Mouse (Mus musculus) heart, embryonic 14.5 days (tissue): ENCODE measurements at regions not wholly inside any gene's neighbourhood (a gene's known extent, or its start where the extent isn't known, plus 50 kb on each side); places are given as distances from the start of the nearest gene placed in this dataset.

Experiments used
- ATAC-seq: fragments of 200-750 bp; cut with Nextera tagmentation; 2 replicates; pipeline ENCODE4 v1.8.0; 2017; ENCODE audit warnings: low read depth, moderate TSS enrichment; ENCODE audit not compliant: insufficient number of reproducible peaks, insufficient read depth, low FRiP score
- H3K27ac ChIP-seq, 2 experiments: fragments of 200-500 bp in 1 of 2; fragments of 300-500 bp in 1 of 2; sonication (generic) in 1 of 2; replicated peaks in 1 of 2; 2 replicates each; pipeline ENCODE4 v1.5.1; 2012 to 2014; ENCODE audit warnings: low read depth in 2 of 2, low read length in 2 of 2, control low read depth in 1 of 2, mild to moderate bottlenecking in 1 of 2, mixed read lengths in 1 of 2; ENCODE audit not compliant: control insufficient read depth in 1 of 2, insufficient read depth in 1 of 2
- H3K27me3 ChIP-seq: fragments of 300-500 bp; sonication (generic); 2 replicates; pipeline ENCODE4 v1.6.1; 2014; ENCODE audit warnings: mild to moderate bottlenecking, low read length, control low read depth; ENCODE audit not compliant: control insufficient read depth, insufficient read depth
- H3K36me3 ChIP-seq: fragments of 300-500 bp; sonication (generic); 2 replicates; pipeline ENCODE4 v1.6.1; 2014; ENCODE audit warnings: mild to moderate bottlenecking, control low read depth, low read length, mixed read lengths; ENCODE audit not compliant: control insufficient read depth, insufficient read depth
- H3K4me1 ChIP-seq, 2 experiments: fragments of 200-500 bp in 1 of 2; fragments of 300-500 bp in 1 of 2; sonication (generic) in 1 of 2; 2 replicates each; pipeline ENCODE4 v1.6.1; 2012 to 2014; ENCODE audit warnings: low read length in 2 of 2, control low read depth in 1 of 2, mixed read lengths in 1 of 2; ENCODE audit not compliant: control insufficient read depth in 2 of 2, insufficient read depth in 2 of 2
- H3K4me2 ChIP-seq: fragments of 300-500 bp; sonication (generic); 2 replicates; pipeline ENCODE4 v1.6.1; 2014; ENCODE audit warnings: mild to moderate bottlenecking, low read length
- H3K4me3 ChIP-seq, 2 experiments: fragments of 200-500 bp in 1 of 2; fragments of 300-500 bp in 1 of 2; sonication (generic) in 1 of 2; 2 replicates each; pipeline ENCODE4 v1.5.1; 2012 to 2014; ENCODE audit warnings: low read length in 2 of 2, mild to moderate bottlenecking in 2 of 2, control low read depth in 1 of 2, low read depth in 1 of 2, moderate library complexity in 1 of 2; ENCODE audit not compliant: control insufficient read depth in 1 of 2, insufficient read depth in 1 of 2
- H3K9ac ChIP-seq: fragments of 300-500 bp; sonication (generic); 2 replicates; pipeline ENCODE4 v1.6.1; 2014; ENCODE audit warnings: mild to moderate bottlenecking, low read length
- H3K9me3 ChIP-seq: fragments of 300-500 bp; sonication (generic); 2 replicates; pipeline ENCODE4 v1.6.1; 2016; ENCODE audit warnings: low read length, control low read depth; ENCODE audit not compliant: control insufficient read depth
- WGBS: fragments of 180-500 bp; shearing (Covaris S2); extraction: QIAGEN DNeasy Blood & Tissue Kit; methylation state at CpG from one replicate; pipeline ENCODE4 v1.1.7; 2014; 5-methylcytosine and 5-hydroxymethylcytosine counted together

- 68% methylated on average over 4 of the region's 4 CpGs for WGBS
- no peaks in the 10 kb centered on the region for H3K27me3 ChIP-seq
- H3K27ac ChIP-seq: no peak overlapping the region
- no peaks in the 10 kb centered on the region for H3K36me3 ChIP-seq
- no peak overlapping the region for H3K9ac ChIP-seq
- no peaks in the 10 kb centered on the region for H3K4me1 ChIP-seq
- ATAC-seq: no peak
- no peak overlapping the region for H3K4me3 ChIP-seq
- no peaks in the 10 kb centered on the region for H3K9me3 ChIP-seq
- no peak overlapping the region for H3K4me2 ChIP-seq
These were observed 82.2 kb downstream of the Tnfsf11 start for GRCm38 (mm10) chr14:78225677-78226076.

DNA sequence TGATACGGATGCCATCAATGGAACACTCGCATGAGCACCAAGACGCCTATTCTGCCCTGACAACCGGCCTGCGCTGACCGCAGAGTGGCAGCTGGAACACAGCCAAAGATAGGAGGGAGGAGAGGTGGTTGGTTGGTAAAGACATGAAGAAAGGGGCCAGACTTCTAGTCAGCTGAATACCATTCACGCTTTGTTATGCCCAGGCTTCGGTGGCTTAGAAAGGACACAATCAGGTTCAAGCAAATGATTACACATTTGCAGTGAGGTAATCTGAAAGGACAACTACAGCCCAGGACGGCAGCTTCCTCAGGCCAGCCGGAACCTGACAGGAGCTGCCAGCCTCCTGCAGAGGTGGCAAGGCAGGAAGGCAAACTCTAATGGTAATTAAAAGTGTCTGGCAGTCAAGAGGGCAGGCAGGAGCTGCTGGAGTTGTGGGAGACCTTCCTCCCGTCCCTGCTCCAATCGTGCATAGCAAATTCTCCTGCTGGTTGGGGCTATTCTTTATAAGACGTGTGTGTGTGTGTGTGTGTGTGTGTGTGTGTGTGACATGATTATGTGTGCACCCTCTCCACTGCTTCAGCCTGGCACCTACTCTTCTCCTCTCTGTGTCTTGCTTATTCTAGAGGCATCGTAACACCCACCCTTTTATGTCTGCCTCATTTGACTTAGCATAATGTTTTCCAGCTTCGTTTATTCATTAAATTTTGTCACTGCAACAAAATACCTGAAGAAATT, 91.4 kb downstream of the Tnfsf11 start:
- 23% methylated on average over 15 of the region's 15 CpGs for WGBS
- H3K9me3 ChIP-seq: no peaks in the 10 kb centered on the region
- 0 out of 2 replicates have a peak, but pooled peaks have one; percentile 21 for ATAC-seq
- H3K4me3 ChIP-seq: peak overlapping the region; percentile 13 to 14; a peak in 2 of 4 replicates
- H3K27me3 ChIP-seq: no peaks in the 10 kb centered on the region
- H3K27ac ChIP-seq: peak overlapping the region; percentile 61 to 78; a peak in 3 of 4 replicates
- H3K9ac ChIP-seq: peak overlapping the region; percentile 56
- no peaks in the 10 kb centered on the region for H3K36me3 ChIP-seq
- peak overlapping the region; percentile 54 for H3K4me2 ChIP-seq
- H3K4me1 ChIP-seq: peaks cover 10 to 14% of the 10 kb centered on the region in 2 experiments

- no peak for ATAC-seq
These were observed 92.4 kb downstream of the Tnfsf11 start for GRCm38 (mm10) chr14:78215491-78215890.

GRCm38 (mm10) chr14:78204566-78204863, 103.3 kb downstream of the Tnfsf11 start:
- 93% methylated on average over 4 of the region's 4 CpGs for WGBS
- Histone ChIP-seq H3K4me1 (no peaks in the 10 kb centered on the region), H3K36me3 (no peaks in the 10 kb centered on the region), H3K27ac (no peak overlapping the region), H3K4me2 (no peak overlapping the region), H3K9me3 (no peaks in the 10 kb centered on the region), H3K4me3 (no peak overlapping the region), H3K27me3 (no peaks in the 10 kb centered on the region), H3K9ac (no peak overlapping the region)
- no peak for ATAC-seq

More at GRCm38 (mm10) chr14:78215491-78215890, 92.4 kb downstream of the Tnfsf11 start:
- Histone ChIP-seq H3K4me3 (no peak overlapping the region), H3K36me3 (no peaks in the 10 kb centered on the region), H3K4me1 (peaks cover 10 to 14% of the 10 kb centered on the region in 2 experiments), H3K9ac (no peak overlapping the region), H3K27me3 (no peaks in the 10 kb centered on the region), H3K27ac (no peak overlapping the region), H3K9me3 (no peaks in the 10 kb centered on the region), H3K4me2 (no peak overlapping the region)
- WGBS: 75% methylated on average over 4 of the region's 4 CpGs

GRCm38 (mm10) chr14:78203726-78204565, 103.9 kb downstream of the Tnfsf11 start:
- no peaks in the 10 kb centered on the region for H3K27me3 ChIP-seq
- no peak overlapping the region for H3K9ac ChIP-seq
- no peaks in the 10 kb centered on the region for H3K9me3 ChIP-seq
- WGBS: 80% methylated on average over 15 of the region's 15 CpGs
- no peaks in the 10 kb centered on the region for H3K4me1 ChIP-seq
- ATAC-seq: no peak
- H3K36me3 ChIP-seq: no peaks in the 10 kb centered on the region
- H3K4me2 ChIP-seq: no peak overlapping the region
- no peak overlapping the region for H3K27ac ChIP-seq
- no peak overlapping the region for H3K4me3 ChIP-seq

GRCm38 (mm10) chr14:78202781-78203180, 105.1 kb downstream of the Tnfsf11 start:
- no peak overlapping the region for H3K4me3 ChIP-seq
- H3K27ac ChIP-seq: no peak overlapping the region
- H3K27me3 ChIP-seq: no peaks in the 10 kb centered on the region
- H3K4me1 ChIP-seq: no peaks in the 10 kb centered on the region
- no peak overlapping the region for H3K9ac ChIP-seq
- WGBS: 92% methylated on average over 1 of the region's 1 CpGs
- no peak overlapping the region for H3K4me2 ChIP-seq
- no peaks in the 10 kb centered on the region for H3K9me3 ChIP-seq
- ATAC-seq: no peak
- H3K36me3 ChIP-seq: no peaks in the 10 kb centered on the region

GRCm38 (mm10) chr14:78197483-78197882, 108.7 kb upstream of the Fam216b start:
- H3K9me3 ChIP-seq: no peaks in the 10 kb centered on the region
- ATAC-seq: no peak

More at GRCm38 (mm10) chr14:78197483-78197882, 108.7 kb upstream of the Fam216b start:
- H3K4me2 ChIP-seq: no peak overlapping the region
- H3K27me3 ChIP-seq: no peaks in the 10 kb centered on the region
- H3K4me1 ChIP-seq: no peaks in the 10 kb centered on the region
- H3K4me3 ChIP-seq: no peak overlapping the region
- 62% methylated on average over 2 of the region's 2 CpGs for WGBS
- no peaks in the 10 kb centered on the region for H3K36me3 ChIP-seq
- H3K27ac ChIP-seq: no peak overlapping the region
- no peak overlapping the region for H3K9ac ChIP-seq
